Mouse (Mus musculus) hindbrain, embryonic 11.5 days (tissue): Measurements from ENCODE around the gene Ctbs. TPM values are rescaled to one million over a fixed set of nuclear protein-coding genes. Genes with fewer than 3 reads are reported as not detected.

Experiments used
- polyA plus RNA-seq: library from polyadenylated mRNA; unstranded; fragments of >200 nt; fragmentation: Nextera tagmentation; extraction: Ambion mirVana; gene quantifications from 2 replicates; pipeline ENCODE4 v1.2.1, GENCODE M21; 2014

Ctbs gene
- polyA plus RNA-seq, 1 experiment from 2014 or later, result 8.8 TPM

Other genes starting within 250 kb of the Ctbs start
- 1.4 and 1.5 TPM in 2 replicates for gene Lpar3, start 228.8 kb upstream of the Ctbs start, polyA plus RNA-seq
- gene Ssx2ip, start 45.2 kb upstream of the Ctbs start, polyA plus RNA-seq, result 25.1 and 28.0 TPM in 2 replicates
- gene Spata1, start 50.0 kb downstream of the Ctbs start, polyA plus RNA-seq, result 6.9 and 7.4 TPM in 2 replicates
- gene Gng5, start 50.0 kb downstream of the Ctbs start, polyA plus RNA-seq, result 1,010 and 1,042 TPM in 2 replicates
- gene Rpf1, start 71.6 kb downstream of the Ctbs start, polyA plus RNA-seq, result 75.2 and 79.4 TPM in 2 replicates
- not detected in 2 replicates for gene Uox, start 120.6 kb downstream of the Ctbs start, polyA plus RNA-seq
- gene Dnase2b, start 165.8 kb downstream of the Ctbs start, polyA plus RNA-seq, result not detected in 2 replicates
- not detected in 2 replicates for gene 4930503B20Rik, start 201.5 kb downstream of the Ctbs start, polyA plus RNA-seq
- 0.56 and 0.60 TPM in 2 replicates for gene Samd13, start 235.8 kb downstream of the Ctbs start, polyA plus RNA-seq